Mouse (Mus musculus) C2C12 (cell line): ENCODE results near the gene Mrpl16.

Experiments used
- CEBPB ChIP-seq: IDR thresholded peaks from one replicate; pipeline ENCODE4 v1.6.1; 2011; ENCODE audit warnings: low read depth, mild to moderate bottlenecking, control low read depth, moderate library complexity
- CTCF ChIP-seq: IDR thresholded peaks from one replicate; pipeline ENCODE4 v1.5.1; 2011; ENCODE audit not compliant: control insufficient read depth, insufficient read depth, insufficient read length
- FOSL1 ChIP-seq: IDR thresholded peaks from one replicate; pipeline ENCODE4 v1.8.0; 2011; ENCODE audit warnings: mild to moderate bottlenecking, low read length; ENCODE audit not compliant: poor library complexity, insufficient read depth, severe bottlenecking
- MAX ChIP-seq: IDR thresholded peaks from one replicate; pipeline ENCODE4 v1.6.1; 2011; ENCODE audit warnings: mild to moderate bottlenecking, control low read depth
- MYOD1 ChIP-seq: IDR thresholded peaks from one replicate; pipeline ENCODE4 v1.6.1; 2011; ENCODE audit warnings: low read depth; ENCODE audit not compliant: control insufficient read depth, insufficient read length
- MYOG ChIP-seq: IDR thresholded peaks from one replicate; pipeline ENCODE4 v1.6.1; 2011; ENCODE audit not compliant: control insufficient read depth, insufficient read length; ENCODE audit errors: extremely low read depth
- USF1 ChIP-seq: IDR thresholded peaks from one replicate; pipeline ENCODE4 v1.6.1; 2011; ENCODE audit warnings: low read depth, mild to moderate bottlenecking, control low read depth, moderate library complexity

- no peak for TF ChIP-seq CTCF
- TF ChIP-seq MAX, result no peak
- TF ChIP-seq MYOD1, result no peak
- TF ChIP-seq FOSL1, result no peak
- TF ChIP-seq CEBPB, result no peak
- no peak for TF ChIP-seq MYOG
- TF ChIP-seq USF1, result peak; percentile 73
These were observed 48.3 kb downstream of the Mrpl16 start for GRCm38 (mm10) chr19:11818199-11819142.
